Mouse (Mus musculus): Measurements from ENCODE around the gene Sugct. TPM values are rescaled to one million over a fixed set of nuclear protein-coding genes. Genes with fewer than 3 reads are reported as not detected.

Gene Sugct
- polyA plus RNA-seq, 1 experiment = 1.1 TPM

DNA sequence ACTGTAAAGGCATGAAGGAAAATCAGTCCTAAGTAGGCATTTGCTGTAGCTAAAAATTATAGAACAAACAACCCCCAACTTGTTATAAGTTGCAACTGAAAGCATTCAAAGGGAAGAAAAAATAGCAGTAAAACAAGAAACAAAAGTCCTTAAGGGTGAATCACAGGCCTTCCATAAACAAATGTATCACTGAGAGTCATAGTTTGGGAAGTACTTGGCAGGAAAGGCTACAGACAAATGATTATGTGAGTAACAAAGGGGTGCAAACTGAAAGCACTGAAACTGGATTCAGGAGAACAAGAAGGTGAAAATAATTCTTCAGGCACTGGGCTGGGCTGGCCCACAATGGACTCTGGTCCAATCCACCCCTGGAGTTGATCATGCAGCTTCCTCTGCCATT, 482.7 kb downstream of the Sugct start:
- Histone ChIP-seq H3K4me3 (replicated peaks; ENCODE audit: extremely low read depth, low read depth, low read length) (no peak overlapping the region), H3K4me1 (ENCODE audit: control insufficient read depth, insufficient read depth, low read length) (no peaks in the 10 kb centered on the region)
- no peak for DNase-seq
- TF ChIP-seq POLR2A (IDR thresholded peaks at IDR 0.05; ENCODE audit: borderline replicate concordance, extremely low read depth, low read depth, low read length) (no peak), CTCF (IDR thresholded peaks at IDR 0.05; ENCODE audit: insufficient read depth, low read length) (no peak)

DNA sequence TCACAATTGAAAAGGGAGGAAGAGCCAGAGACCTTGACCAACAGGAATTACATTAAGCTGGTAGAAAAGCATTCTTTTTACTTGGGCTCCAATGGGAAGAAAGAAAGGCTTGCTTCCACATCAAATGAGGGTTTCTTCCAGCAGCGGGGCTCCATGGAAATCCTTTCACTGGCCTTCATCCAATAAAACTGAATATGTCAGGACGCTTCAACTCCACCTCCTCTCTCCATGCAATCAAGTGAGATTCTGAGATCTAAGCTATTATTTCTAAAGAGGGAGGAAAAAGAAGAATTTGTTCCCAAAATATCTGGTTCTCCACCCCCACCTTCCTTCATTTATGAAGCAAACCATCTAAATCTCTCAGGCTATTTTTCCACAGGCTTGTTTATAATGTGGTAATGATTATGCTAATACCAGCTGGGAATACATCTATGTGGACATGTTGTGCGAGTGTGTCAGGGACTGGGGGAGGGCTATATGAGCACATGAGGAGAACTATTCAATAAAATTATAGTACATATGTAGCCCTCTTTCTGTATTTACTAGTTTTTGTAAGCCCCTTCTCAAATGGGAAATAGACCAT, 505.1 kb downstream of the Sugct start:
- DNase-seq = no peak
- 51% methylated on average over 3 of the region's 3 CpGs for WGBS
- no peak for TF ChIP-seq POLR2A (IDR thresholded peaks at IDR 0.05; ENCODE audit: borderline replicate concordance, extremely low read depth, low read depth, low read length)
- TF ChIP-seq CTCF (IDR thresholded peaks at IDR 0.05; ENCODE audit: insufficient read depth, low read length) = no peak
- H3K4me1 ChIP-seq (ENCODE audit: control insufficient read depth, insufficient read depth, low read length) = no peaks in the 10 kb centered on the region
- H3K4me3 ChIP-seq (replicated peaks; ENCODE audit: extremely low read depth, low read depth, low read length) = no peak overlapping the region

DNA sequence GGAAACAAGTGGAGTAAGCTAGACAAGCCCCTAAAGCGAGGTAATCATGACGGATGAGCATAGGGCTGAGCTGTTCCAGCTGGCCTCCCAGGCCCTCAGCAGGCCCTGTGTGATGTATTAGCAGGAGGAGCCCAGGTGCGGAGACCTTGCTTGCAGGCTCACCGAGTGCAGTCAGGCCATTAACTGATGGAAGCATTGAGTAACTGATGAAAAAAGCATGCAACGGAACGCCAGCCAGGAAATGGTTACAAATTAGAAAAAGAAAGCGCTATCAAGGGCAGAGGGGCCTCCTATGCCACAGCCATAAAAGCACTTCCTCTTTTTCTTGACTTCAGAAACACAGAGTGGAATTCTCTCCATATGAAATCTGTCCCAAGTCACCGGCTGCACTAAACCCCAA, 510.1 kb downstream of the Sugct start:
- TF ChIP-seq CTCF (IDR thresholded peaks at IDR 0.05; ENCODE audit: insufficient read depth, low read length) = no peak
- no peak for DNase-seq
- WGBS = 27% methylated on average over 8 of the region's 8 CpGs
- H3K4me1 ChIP-seq (ENCODE audit: control insufficient read depth, insufficient read depth, low read length) = no peaks in the 10 kb centered on the region
- no peak overlapping the region for H3K4me3 ChIP-seq (replicated peaks; ENCODE audit: extremely low read depth, low read depth, low read length)

DNA sequence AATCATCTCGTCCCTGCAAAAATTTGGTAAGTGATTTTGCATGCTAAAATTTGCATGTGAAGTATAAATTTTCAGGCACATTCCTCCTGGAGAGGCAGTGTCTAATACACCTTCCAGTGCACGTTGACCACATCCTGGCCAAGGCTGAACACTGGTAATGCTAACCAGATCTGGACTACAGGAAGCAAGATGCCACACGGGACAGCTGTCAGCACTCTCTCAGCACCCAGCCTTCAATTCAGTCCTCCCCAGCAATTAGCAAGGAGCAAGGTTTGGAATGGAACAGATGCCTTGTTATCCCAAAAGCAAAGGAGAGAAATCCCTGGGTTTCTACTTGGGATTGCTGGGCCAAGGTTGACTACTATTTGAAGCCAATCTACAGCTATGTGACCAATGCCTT, 529.4 kb downstream of the Sugct start:
- no peak for DNase-seq
- 53% methylated on average over 3 of the region's 3 CpGs for WGBS
- no peak for TF ChIP-seq CTCF (IDR thresholded peaks at IDR 0.05; ENCODE audit: insufficient read depth, low read length)
- no peak for TF ChIP-seq POLR2A (IDR thresholded peaks at IDR 0.05; ENCODE audit: borderline replicate concordance, extremely low read depth, low read depth, low read length)
- Histone ChIP-seq H3K4me3 (replicated peaks; ENCODE audit: extremely low read depth, low read depth, low read length) (no peak overlapping the region), H3K4me1 (ENCODE audit: control insufficient read depth, insufficient read depth, low read length) (no peaks in the 10 kb centered on the region)

DNA sequence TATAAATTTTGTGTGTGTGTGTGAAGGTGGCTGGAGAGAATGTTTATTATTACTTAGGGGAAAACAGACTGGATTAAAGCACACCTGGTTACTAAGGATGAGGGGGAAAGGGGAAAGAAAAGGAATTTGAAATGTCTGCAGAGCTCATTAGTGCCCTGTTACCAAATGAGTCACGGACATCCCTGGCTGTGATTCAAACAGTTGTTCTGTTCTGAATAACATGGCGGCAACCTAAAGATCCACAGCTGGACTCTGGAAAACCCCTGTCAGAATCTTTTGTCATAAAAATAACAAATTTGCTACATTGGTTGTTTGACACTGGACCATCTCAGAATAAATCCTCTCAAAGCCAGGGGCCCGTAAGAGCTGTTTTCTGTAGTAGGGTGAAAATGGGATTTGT, 530.6 kb downstream of the Sugct start:
- Histone ChIP-seq H3K4me1 (ENCODE audit: control insufficient read depth, insufficient read depth, low read length) (no peaks in the 10 kb centered on the region), H3K4me3 (replicated peaks; ENCODE audit: extremely low read depth, low read depth, low read length) (no peak overlapping the region)
- TF ChIP-seq CTCF (IDR thresholded peaks at IDR 0.05; ENCODE audit: insufficient read depth, low read length) (no peak), POLR2A (IDR thresholded peaks at IDR 0.05; ENCODE audit: borderline replicate concordance, extremely low read depth, low read depth, low read length) (no peak)
- DNase-seq = no peak
- 74% methylated on average over 3 of the region's 3 CpGs for WGBS

DNA sequence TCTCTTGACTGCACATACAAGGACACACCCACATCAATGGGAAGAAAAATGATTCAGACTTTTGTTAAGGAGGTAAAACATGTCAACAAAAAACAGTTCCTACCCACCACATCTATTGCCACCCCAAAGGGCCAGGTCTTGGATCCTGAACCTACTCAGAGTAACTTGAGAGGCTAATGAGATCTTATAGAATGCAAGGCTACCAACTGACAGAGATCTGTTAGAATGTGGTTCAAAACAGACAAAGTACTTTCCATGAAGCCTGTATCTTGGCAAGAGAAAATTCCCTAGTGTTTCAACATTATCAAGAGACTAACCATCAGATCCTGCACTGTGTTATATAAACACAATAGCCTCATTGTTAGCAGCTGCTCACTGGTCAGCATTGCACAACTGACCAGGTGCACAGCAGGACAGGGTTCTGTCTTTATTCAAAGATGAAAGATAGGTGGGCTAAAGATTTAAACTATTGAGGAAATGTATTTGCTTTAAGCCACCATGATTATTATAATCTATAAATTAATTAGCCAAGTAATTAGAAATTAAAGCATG, 548.8 kb downstream of the Sugct start:
- H3K4me3 ChIP-seq (replicated peaks; ENCODE audit: extremely low read depth, low read depth, low read length) = no peak overlapping the region
- TF ChIP-seq POLR2A (IDR thresholded peaks at IDR 0.05; ENCODE audit: borderline replicate concordance, extremely low read depth, low read depth, low read length) (no peak), CTCF (IDR thresholded peaks at IDR 0.05; ENCODE audit: insufficient read depth, low read length) (no peak)
- no peak for DNase-seq
- H3K4me1 ChIP-seq (ENCODE audit: control insufficient read depth, insufficient read depth, low read length) = no peaks in the 10 kb centered on the region

DNA sequence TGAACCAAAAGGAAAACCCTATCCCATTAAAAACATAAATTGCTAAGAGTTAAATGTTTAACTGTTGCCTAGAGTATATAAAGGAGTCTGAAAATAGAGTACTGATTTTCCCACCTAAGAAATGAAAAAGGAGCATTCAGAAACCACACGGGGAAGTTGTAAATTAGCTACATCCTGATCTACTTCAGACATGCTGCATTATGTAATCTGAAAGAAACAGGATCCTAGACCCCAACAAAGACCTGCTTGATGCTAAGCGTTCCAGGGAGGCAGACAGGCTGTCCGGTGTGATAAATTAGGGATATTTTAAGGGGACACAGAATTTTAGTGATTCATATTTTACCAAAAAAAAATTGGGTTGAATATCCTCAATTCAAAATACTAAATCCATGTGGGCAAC, 579.3 kb downstream of the Sugct start:
- DNase-seq = no peak
- no peaks in the 10 kb centered on the region for H3K4me1 ChIP-seq (ENCODE audit: control insufficient read depth, insufficient read depth, low read length)
- TF ChIP-seq CTCF (IDR thresholded peaks at IDR 0.05; ENCODE audit: insufficient read depth, low read length) = no peak
- no peak overlapping the region for H3K4me3 ChIP-seq (replicated peaks; ENCODE audit: extremely low read depth, low read depth, low read length)
- 29% methylated on average over 3 of the region's 3 CpGs for WGBS

DNA sequence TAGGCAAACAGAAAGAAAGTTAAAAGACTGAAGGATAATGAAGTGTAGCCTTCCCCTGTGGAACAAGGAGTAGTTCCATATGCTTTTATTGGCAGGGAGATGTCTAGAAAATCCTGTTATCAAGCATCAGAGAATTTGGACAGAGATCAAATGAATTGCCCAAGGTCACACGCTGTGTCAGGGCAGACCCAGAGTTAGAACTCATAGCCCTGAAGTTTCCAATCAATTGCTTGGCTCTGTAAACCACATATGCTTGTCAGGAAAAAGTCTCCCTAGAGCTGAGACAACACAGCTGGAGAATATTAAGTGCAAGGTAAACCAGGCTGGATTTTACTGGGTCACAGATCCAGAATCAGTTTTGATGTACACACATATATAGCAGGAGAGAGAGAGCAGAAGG, 593.0 kb downstream of the Sugct start:
- TF ChIP-seq POLR2A (IDR thresholded peaks at IDR 0.05; ENCODE audit: borderline replicate concordance, extremely low read depth, low read depth, low read length) = no peak
- TF ChIP-seq CTCF (IDR thresholded peaks at IDR 0.05; ENCODE audit: insufficient read depth, low read length) = no peak
- H3K4me3 ChIP-seq (replicated peaks; ENCODE audit: extremely low read depth, low read depth, low read length) = no peak overlapping the region
- WGBS = 74% methylated on average over 1 of the region's 1 CpGs
- no peaks in the 10 kb centered on the region for H3K4me1 ChIP-seq (ENCODE audit: control insufficient read depth, insufficient read depth, low read length)
- DNase-seq = no peak

DNA sequence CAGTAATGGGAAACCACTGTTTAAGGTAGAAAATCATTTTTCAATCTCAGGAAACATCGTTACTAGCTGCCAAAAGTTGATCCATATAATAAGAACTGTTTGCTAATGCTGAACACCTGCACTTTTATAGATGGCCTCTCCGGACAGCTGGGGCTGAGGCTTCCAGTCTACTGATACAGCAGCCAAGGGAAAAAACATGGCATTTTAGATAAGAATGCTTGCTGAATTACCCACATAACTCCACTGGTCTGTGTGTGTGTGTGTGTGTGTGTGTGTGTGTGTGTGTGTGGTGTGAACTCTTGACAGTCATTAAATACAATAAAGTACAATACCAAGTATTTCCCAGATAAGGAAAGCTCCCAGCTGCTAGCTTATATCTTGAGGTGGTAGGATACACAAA, 608.8 kb downstream of the Sugct start:
- no peak for TF ChIP-seq POLR2A (IDR thresholded peaks at IDR 0.05; ENCODE audit: borderline replicate concordance, extremely low read depth, low read depth, low read length)
- TF ChIP-seq CTCF (IDR thresholded peaks at IDR 0.05; ENCODE audit: insufficient read depth, low read length) = no peak
- Histone ChIP-seq H3K4me1 (ENCODE audit: control insufficient read depth, insufficient read depth, low read length) (no peaks in the 10 kb centered on the region), H3K4me3 (replicated peaks; ENCODE audit: extremely low read depth, low read depth, low read length) (no peak overlapping the region)
- DNase-seq = no peak
- 45% methylated on average over 2 of the region's 2 CpGs for WGBS

DNA sequence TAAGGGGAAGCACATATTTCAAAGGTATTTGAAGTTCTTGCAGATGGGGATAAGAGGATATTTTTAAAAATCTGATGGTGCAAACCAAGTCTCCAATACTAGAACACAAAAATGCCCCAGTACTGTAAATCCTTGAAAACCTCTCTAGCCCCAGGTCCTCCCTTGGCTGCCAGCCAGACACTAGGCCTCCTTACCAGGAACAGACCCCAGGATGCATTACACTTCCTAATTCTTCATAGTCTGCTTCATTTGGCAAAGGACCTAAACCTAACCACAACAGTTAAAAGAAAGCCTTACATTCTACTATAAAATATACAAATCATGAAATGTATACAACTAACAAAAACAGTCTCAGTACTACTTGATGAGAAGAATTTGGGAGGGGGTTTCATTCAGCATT, 609.2 kb downstream of the Sugct start:
- Histone ChIP-seq H3K4me1 (ENCODE audit: control insufficient read depth, insufficient read depth, low read length) (no peaks in the 10 kb centered on the region), H3K4me3 (replicated peaks; ENCODE audit: extremely low read depth, low read depth, low read length) (no peak overlapping the region)
- TF ChIP-seq POLR2A (IDR thresholded peaks at IDR 0.05; ENCODE audit: borderline replicate concordance, extremely low read depth, low read depth, low read length) (no peak), CTCF (IDR thresholded peaks at IDR 0.05; ENCODE audit: insufficient read depth, low read length) (no peak)
- DNase-seq = no peak

All from lung, adult 2 months (tissue).